Mouse (Mus musculus) heart, embryonic 11.5 days (tissue): Measurements from ENCODE around the gene 1700057G04Rik. TPM values are rescaled to one million over a fixed set of nuclear protein-coding genes. Genes with fewer than 3 reads are reported as not detected.

ENCODE experiments used
- ATAC-seq: fragments of 200-750 bp; cut with Nextera tagmentation; replicated peaks from 2 replicates; pipeline ENCODE4 v1.8.0; 2017; ENCODE audit warnings: moderate library complexity; ENCODE audit not compliant: insufficient number of reproducible peaks, low FRiP score, low TSS enrichment
- H3K27ac ChIP-seq: fragments of 300-500 bp; sonication (generic); 2 replicates; pipeline ENCODE4 v1.5.1; 2014; ENCODE audit warnings: mild to moderate bottlenecking, low read depth, low read length
- H3K27me3 ChIP-seq: fragments of 300-500 bp; sonication (generic); 2 replicates; pipeline ENCODE4 v1.6.1; 2014; ENCODE audit warnings: mild to moderate bottlenecking, low read length, mixed read lengths; ENCODE audit not compliant: control insufficient read depth, insufficient read depth
- H3K36me3 ChIP-seq: fragments of 300-500 bp; sonication (generic); 2 replicates; pipeline ENCODE4 v1.6.1; 2014; ENCODE audit warnings: mild to moderate bottlenecking, low read length, moderate library complexity, mixed read lengths; ENCODE audit not compliant: control insufficient read depth, insufficient read depth
- H3K4me1 ChIP-seq: fragments of 300-500 bp; sonication (generic); 2 replicates; pipeline ENCODE4 v1.6.1; 2014; ENCODE audit warnings: low read length; ENCODE audit not compliant: control insufficient read depth, insufficient read depth
- H3K4me2 ChIP-seq: fragments of 300-500 bp; sonication (generic); 2 replicates; pipeline ENCODE4 v1.6.1; 2014; ENCODE audit warnings: mild to moderate bottlenecking, moderate library complexity
- H3K4me3 ChIP-seq: fragments of 300-500 bp; sonication (generic); 2 replicates; pipeline ENCODE4 v1.5.1; 2014; ENCODE audit warnings: low read depth, low read length
- H3K9ac ChIP-seq: fragments of 300-500 bp; sonication (generic); 2 replicates; pipeline ENCODE4 v1.6.1; 2014; ENCODE audit warnings: mild to moderate bottlenecking, low read depth, low read length, moderate library complexity
- H3K9me3 ChIP-seq: fragments of 300-500 bp; sonication (generic); replicated peaks from 2 replicates; pipeline ENCODE4 v1.6.1; 2016; ENCODE audit warnings: low read length; ENCODE audit not compliant: control insufficient read depth
- WGBS: fragments of 180-500 bp; shearing (Covaris S2); extraction: QIAGEN DNeasy Blood & Tissue Kit; methylation state at CpG from one replicate; pipeline ENCODE4 v1.1.7; 2014; ENCODE audit not compliant: insufficient replicate concordance; 5-methylcytosine and 5-hydroxymethylcytosine counted together
- polyA plus RNA-seq: library from polyadenylated mRNA; unstranded; fragments of >200 nt; fragmentation: Nextera tagmentation; extraction: Ambion mirVana; gene quantifications from 2 replicates; pipeline ENCODE4 v1.2.1, GENCODE M21; 2014

Gene 1700057G04Rik
- polyA plus RNA-seq, 1 experiment from 2014 or later: not detected

DNA sequence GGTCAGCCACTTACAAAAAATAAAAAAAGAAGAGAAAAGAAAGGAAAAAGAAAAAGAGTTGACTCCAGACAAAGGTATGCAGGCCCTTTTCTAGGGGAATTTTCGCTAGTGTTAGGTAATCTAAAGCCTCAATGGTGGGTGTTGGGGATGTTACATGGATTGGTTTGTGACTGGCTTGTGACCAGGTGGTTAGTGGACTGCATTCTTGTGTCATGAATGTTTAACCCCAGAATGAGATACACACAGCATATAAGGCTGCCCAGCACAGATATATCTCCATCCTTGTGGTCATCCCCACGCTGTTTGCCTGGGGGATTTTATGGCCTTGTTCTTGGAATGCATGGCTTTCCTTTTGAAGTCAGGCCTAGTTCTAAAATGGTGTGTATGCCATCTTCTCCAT is 35.9 kb upstream of the 1700057G04Rik start:
- H3K36me3 ChIP-seq: peaks cover 10% of the 10 kb centered on the region
- no peak for ATAC-seq
- H3K4me1 ChIP-seq: peaks cover 23% of the 10 kb centered on the region
- WGBS: 90% methylated on average over 2 of the region's 2 CpGs
- H3K4me3 ChIP-seq: no peak overlapping the region
- H3K4me2 ChIP-seq: no peak overlapping the region
- no peak overlapping the region for H3K27ac ChIP-seq
- H3K9ac ChIP-seq: no peak overlapping the region
- no peaks in the 10 kb centered on the region for H3K9me3 ChIP-seq
- no peaks in the 10 kb centered on the region for H3K27me3 ChIP-seq

DNA sequence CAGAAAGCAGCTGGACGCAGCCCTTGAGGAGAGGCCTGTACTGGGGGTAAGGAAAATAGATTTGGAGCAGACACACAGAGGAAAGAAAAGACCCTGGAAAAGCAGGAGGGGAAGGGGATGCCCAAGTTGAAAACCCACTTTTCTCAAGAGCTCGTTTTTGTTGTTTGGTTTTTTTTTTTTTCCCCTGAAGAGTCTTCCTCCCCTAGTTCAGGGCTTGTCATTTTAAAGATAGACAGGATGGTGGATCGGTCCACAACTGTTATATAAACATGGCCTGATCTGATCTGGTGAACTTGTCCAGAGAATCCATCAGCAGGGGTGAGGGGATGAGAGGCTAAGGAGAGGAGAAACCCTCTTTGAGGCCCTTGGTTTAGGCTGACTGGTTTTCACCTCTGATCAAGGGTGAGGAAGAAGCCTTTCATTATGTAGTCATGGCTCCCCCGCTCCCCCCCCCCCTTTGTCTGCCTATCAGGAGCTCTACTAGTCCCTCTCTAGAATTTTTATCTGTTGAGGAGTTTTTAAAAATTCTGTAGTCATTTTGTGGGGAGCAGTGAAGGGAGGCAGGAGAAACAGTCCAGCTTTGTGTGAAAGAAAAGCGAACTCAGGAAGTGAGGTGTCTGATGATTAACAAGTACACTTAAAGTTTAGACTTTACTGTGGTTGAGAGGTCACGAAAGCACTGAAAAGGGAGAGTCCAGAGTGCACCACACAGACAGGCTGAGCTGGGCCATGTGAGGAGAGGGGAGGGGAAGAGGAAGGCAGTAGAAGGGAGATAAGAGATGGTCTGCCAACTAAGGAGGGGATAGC is 35.0 kb upstream of the 1700057G04Rik start:
- Histone ChIP-seq H3K27ac (peak overlapping the region; percentile 23; the same call in 1 of the 2 replicates), H3K4me1 (peaks cover 23% of the 10 kb centered on the region), H3K36me3 (peaks cover 8% of the 10 kb centered on the region), H3K27me3 (no peaks in the 10 kb centered on the region), H3K9me3 (no peaks in the 10 kb centered on the region), H3K9ac (no peak overlapping the region), H3K4me3 (no peak overlapping the region), H3K4me2 (no peak overlapping the region)
- ATAC-seq: no peak
- WGBS: 53% methylated on average over 6 of the region's 6 CpGs

GRCm38 (mm10) chr9:92275486-92276207 is 33.5 kb upstream of the 1700057G04Rik start, which contains the start of gene Plscr2:
Plscr2 (plus strand) TSS chr9:92275602.
- Histone ChIP-seq H3K4me3 (no peak within 1 kb of the TSS), H3K9me3 (no peaks in the 10 kb centered on the region), H3K4me1 (peaks cover 23% of the 10 kb centered on the region), H3K27me3 (no peaks in the 10 kb centered on the region), H3K9ac (no peak within 1 kb of the TSS), H3K4me2 (peak within 1 kb of the TSS; percentile 51), H3K27ac (peak within 1 kb of the TSS; percentile 62), H3K36me3 (peaks cover 3% of the 10 kb centered on the region; the same call in 1 of the 2 replicates)
- ATAC-seq: peak; percentile 57; the same call in 1 of the 2 replicates
- WGBS: 60% methylated on average over 9 of the region's 9 CpGs

DNA sequence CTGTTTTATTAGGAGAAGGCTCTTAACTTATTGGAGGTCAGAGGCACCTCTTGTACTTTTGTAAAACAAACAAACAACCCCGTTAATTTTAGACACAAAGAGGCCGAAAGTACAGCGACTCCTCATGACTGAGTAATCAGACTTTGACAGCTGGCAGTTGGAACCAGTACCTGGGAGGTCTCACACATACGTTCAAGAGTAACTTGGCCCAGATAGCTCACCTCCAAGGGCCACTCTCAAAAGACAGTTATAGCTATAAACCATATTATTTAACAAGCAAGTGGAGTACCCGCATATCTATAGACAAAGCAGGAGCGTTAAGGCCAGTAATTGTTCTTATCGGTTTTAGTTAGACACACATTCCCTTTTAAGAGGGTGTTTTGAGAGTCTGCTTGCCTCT is 32.8 kb upstream of the 1700057G04Rik start:
- Histone ChIP-seq H3K9me3 (no peaks in the 10 kb centered on the region), H3K4me3 (no peak overlapping the region), H3K4me2 (peak overlapping the region; percentile 51), H3K36me3 (peaks cover 3% of the 10 kb centered on the region; the same call in 1 of the 2 replicates), H3K27ac (peak overlapping the region; percentile 62; the same call in 1 of the 2 replicates), H3K9ac (no peak overlapping the region), H3K4me1 (peaks cover 23% of the 10 kb centered on the region), H3K27me3 (no peaks in the 10 kb centered on the region)
- WGBS: 61% methylated on average over 7 of the region's 7 CpGs
- no peak for ATAC-seq

GRCm38 (mm10) chr9:92280048-92280447 is 29.1 kb upstream of the 1700057G04Rik start:
- Histone ChIP-seq H3K4me3 (no peak overlapping the region), H3K36me3 (no peaks in the 10 kb centered on the region), H3K9me3 (no peaks in the 10 kb centered on the region), H3K27ac (no peak overlapping the region), H3K4me2 (no peak overlapping the region), H3K4me1 (peaks cover 14% of the 10 kb centered on the region), H3K27me3 (no peaks in the 10 kb centered on the region), H3K9ac (no peak overlapping the region)
- 62% methylated on average over 1 of the region's 1 CpGs for WGBS
- no peak for ATAC-seq

- no peak overlapping the region for H3K27ac ChIP-seq
- no peak for ATAC-seq
- H3K9ac ChIP-seq: no peak overlapping the region
- H3K4me3 ChIP-seq: no peak overlapping the region
- no peaks in the 10 kb centered on the region for H3K4me1 ChIP-seq
- no peak overlapping the region for H3K4me2 ChIP-seq
- H3K27me3 ChIP-seq: no peaks in the 10 kb centered on the region
- no peaks in the 10 kb centered on the region for H3K9me3 ChIP-seq
- 50% methylated on average over 7 of the region's 7 CpGs for WGBS
- no peaks in the 10 kb centered on the region for H3K36me3 ChIP-seq
Observed at GRCm38 (mm10) chr9:92282563-92283171, 26.5 kb upstream of the 1700057G04Rik start.

GRCm38 (mm10) chr9:92289675-92290074 is 19.5 kb upstream of the 1700057G04Rik start:
- Histone ChIP-seq H3K9ac (no peak overlapping the region), H3K9me3 (no peaks in the 10 kb centered on the region), H3K27me3 (no peaks in the 10 kb centered on the region), H3K36me3 (no peaks in the 10 kb centered on the region), H3K4me2 (no peak overlapping the region), H3K4me3 (no peak overlapping the region), H3K4me1 (no peaks in the 10 kb centered on the region), H3K27ac (no peak overlapping the region)
- 59% methylated on average over 3 of the region's 3 CpGs for WGBS
- no peak for ATAC-seq

DNA sequence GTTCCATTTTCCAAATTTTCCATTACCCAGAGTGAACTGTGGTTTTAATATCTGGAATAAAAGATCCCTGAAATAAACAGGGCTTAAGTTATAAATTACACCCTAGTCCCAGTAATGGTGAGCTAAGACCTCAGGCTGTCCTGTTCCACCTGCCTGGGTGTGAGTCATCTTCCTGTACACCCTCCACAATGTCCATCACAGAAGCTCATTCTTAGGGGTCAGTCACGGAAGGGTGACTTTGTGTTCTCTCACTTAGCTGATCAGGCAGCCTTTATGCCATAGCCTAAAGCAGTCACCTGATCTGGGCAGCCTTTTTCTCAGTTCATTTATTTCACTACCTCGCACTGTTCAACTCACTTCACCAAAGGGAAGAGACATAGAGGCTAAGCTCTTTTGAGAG is 17.0 kb upstream of the 1700057G04Rik start:
- H3K9me3 ChIP-seq: no peaks in the 10 kb centered on the region
- no peak overlapping the region for H3K27ac ChIP-seq
- H3K36me3 ChIP-seq: no peaks in the 10 kb centered on the region
- H3K4me1 ChIP-seq: no peaks in the 10 kb centered on the region
- H3K4me3 ChIP-seq: no peak overlapping the region
- H3K9ac ChIP-seq: no peak overlapping the region
- WGBS: 75% methylated on average over 2 of the region's 2 CpGs
- no peaks in the 10 kb centered on the region for H3K27me3 ChIP-seq
- H3K4me2 ChIP-seq: no peak overlapping the region
- ATAC-seq: no peak
